Mouse (Mus musculus) Muller cell, postnatal 12 days (primary cell): ENCODE measurements around the gene Ccsap.

Source experiments
- DNase-seq: peaks from one replicate; pipeline ENCODE4 v3.0.0-alpha.2; 2015; ENCODE audit errors: inconsistent ontology term

The Ccsap gene

DNA sequence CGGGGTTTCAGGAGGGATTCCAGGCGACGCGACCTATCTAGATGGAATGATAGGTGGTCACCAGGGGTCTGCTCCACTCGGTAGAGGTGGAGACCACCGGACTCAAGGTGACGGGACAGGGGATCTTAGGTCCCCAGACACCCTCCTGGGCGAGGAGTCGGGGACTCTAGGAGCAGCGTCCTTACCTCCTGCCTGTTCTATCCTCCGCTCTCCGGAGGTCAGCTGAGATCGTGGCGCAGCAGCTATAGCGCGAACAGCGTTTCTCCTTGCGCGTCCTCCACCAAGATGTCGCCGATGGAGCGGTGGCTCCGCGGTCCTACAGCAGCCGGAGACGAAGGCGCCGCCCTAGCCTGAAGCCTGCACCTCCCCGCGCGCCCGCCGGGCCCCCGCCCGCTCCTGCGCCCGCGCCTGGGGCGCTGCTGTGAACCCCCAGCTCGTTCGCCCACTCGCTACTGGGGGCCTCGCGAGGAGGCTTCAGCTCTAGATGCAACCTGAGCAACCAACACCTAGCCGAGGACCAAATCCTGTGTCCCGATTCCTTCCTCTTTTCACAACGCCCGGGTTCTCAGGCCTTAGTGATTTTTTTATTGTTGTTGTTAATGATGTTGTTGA lies at the start of gene Ccsap:
TSS of gene Ccsap (minus strand) at position 562 of the 612 bp plus-strand sequence.
- DNase-seq = no peak

DNA sequence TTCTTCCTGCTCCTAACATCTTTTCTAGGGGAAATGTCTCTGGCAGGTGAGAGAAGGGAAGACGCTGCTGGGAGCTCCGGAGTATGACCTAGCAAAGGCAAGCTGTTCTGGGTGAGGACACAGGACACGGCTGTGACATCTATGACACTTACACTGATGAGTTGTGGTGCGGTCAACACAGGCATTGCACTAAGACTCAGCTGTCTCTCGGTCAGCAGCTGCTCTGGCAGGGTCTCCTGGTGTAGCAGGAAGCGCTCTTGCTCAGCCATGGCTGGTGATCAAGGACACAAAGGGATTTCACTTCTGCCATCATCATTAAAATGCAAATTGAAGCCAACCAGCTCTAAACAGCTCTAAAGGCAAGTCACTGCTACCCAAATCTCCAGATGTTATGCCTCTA lies 47.6 kb upstream of the Ccsap start:
- DNase-seq = no peak

DNA sequence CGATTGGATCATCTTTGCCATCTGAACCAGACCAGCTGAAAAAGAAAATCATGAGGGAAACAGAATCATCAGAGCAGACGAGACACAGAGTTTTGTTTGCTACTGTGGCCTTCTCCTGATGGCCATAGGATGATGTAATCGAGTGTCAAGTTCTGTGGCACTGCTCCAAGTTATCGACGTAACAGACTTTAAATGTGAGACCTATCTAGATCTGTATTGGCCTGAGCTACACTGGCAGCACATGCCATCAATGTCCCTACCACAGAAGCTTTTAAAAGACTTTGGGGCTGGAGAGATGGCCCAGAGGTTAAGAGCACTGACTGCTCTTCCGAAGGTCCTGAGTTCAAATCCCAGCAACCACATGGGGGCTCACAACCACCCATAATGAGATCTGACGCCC lies 42.6 kb upstream of the Ccsap start:
- no peak for DNase-seq

DNA sequence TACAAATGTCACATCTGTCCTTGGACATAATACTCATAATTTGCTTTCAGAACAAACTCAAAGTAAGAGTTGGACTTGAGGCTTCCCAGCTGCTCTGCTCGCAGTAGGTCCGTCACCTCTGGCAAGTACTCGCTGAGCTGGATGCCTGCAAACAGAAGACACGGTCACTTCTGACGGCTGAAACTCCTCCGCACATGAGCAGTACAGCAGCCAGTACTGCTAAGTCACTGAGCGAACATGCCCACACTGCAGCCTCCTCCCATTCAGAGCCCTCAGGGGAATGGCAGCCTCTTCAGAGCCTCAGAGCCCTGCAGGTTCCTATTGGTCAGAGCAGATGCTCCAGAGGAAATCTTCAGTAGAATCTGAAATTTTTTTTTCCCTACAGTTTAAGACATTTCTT lies 39.4 kb upstream of the Ccsap start:
- DNase-seq = no peak

DNA sequence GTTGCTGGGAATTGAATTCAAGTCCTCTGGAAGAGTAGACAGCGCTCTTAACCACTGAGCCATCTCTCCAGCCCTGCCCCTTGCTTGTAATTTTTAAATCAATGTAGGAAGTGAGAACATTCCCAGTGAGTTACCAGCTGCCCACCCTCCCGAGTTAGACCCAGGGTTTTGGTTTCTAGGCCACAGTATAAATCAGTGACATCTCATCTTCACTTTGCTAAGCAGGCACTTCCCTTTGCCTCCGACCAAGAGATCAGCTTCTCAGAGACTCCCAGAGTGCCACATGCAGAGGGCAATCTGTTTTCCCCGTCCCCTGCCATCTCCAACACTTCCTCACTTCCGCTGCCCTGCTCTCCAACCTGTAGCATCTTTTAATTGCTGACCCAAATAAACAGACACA lies 38.6 kb upstream of the Ccsap start:
- DNase-seq = no peak

DNA sequence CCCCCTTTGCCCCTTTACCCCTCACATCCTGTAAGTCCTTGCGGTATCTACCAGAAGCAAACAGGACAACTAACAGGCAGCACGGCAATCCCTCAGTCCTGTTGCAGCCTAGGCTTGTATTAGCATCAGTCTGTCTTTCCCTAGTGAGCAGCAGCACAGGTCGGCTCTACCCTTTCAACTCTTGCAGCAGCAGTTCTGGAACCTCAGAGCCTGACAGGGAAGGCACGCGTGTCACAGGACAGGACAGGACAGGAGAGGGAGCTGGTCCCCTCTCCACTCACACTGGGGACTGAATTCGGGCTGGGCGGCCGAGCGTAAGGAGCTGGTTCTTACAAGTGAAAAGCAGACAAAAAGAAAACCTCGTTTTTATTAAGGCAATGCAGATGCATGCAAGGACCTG lies 36.8 kb upstream of the Ccsap start:
- no peak for DNase-seq

DNA sequence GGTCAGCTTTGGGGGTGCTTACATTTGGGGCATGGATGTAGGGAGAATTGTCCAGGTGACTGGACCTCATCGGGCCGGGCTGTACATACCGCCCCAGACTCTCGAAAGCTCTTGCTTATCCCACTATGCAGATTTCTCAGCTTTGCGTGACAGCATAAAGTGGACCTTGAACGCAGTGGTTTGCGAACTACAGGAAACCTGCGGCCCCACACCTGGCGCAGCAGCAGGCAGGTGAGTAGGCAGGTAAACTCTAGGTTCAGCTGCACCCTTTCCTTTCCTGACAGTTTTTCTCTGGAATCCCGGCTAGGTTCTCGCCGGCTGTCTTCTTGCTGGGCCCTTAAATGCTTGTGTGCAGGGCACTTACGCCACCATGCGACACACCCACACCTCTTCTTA lies 36.4 kb upstream of the Ccsap start:
- no peak for DNase-seq

DNA sequence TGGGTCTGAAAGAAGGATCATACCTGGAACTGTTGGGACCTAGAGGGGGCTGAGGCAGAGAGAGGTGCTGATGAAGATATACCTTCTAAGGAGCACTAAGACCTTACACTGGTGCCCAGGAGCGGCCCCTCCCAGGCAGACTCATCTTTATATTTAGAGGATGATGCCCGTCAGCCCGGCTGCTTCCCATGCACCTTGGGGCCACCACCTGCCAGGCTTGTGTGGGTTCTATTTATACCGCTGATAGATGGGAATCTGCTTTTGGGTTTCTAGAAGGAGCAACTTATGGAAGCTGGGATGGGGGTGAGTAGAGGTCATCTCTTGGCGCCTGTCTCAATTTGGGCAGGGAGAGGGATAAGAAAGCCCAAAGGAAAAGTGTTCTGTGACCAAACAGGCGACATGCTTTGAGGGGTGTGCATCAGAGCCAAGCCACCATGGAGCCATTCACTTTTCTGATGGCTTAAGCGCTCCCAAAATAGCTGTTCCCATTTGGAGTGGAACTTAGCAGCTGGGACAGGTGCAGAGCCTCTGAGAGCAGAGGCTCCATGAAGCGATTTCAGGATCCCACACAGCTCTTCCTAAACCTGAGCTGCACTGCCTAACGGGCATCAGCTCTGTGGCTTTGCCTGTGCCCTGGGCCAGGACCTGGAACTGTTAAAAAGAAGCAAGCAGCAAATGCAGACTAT lies 35.8 kb upstream of the Ccsap start:
- no peak for DNase-seq

DNA sequence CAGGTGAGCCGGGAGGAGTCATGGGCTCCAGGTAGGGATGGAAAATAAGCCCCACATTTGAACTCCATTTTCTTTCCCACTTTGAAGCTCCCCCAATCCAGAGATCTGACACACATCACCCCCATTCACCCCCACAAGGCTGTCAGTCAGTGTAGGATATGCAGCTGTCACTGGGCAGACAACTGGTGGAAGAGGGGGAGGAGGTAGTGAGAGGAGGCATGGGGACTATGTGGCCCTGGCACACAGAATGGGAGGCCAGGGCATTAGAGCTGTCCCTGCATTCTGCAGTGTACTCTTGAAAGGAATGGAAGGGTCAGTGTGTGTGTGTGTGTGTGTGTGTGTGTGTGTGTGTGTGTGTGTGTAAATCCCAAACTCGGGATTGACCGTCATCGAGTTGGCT lies 35.2 kb upstream of the Ccsap start:
- no peak for DNase-seq

DNA sequence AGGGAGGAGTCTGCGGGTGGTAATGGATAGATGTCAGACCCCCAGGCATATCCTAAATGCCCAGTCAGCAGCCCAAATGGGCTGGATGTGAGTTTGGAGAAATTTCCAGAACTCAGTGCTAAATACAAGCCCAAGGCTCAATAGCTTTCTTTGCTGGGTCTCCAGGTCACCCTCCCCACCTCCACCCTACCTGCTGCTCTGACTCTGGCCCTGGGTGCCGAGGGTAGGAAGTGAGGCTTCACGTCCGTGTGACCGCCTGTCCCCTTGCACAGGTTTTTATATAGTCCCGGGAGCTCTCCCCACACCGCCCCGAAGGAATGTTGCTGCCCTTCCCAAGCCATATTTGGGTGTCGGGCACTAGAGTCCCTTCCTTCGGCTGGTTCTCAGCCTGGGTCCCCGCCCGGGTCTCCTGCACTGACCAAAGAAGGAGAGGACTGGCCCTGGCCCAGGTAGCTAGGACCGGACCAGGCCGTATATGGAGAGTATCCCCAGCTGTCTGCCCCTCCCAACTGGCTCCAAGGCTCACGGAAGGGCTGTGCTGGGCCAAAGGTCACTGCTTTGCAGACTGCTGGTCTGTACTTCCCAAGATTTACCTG lies 34.6 kb upstream of the Ccsap start, which contains the start of gene Acta1:
TSS of gene Acta1 (minus strand) at position 250 of the 596 bp plus-strand sequence.
- no peak for DNase-seq

DNA sequence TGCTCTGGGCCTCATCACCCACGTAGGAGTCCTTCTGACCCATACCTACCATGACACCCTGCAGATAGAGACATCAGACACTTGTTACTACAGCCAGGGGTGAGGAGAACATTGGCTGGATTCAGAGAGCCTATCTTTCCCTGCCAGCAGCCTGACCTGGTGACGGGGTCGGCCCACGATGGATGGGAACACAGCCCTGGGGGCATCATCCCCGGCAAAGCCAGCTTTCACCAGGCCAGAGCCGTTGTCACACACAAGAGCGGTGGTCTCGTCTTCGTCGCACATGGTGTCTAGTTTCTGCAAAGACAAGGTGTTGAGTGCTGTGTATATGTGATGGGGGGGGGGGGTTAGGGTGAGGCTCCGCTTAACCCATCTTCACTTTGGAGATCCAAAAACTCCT lies 33.4 kb upstream of the Ccsap start:
- no peak for DNase-seq

DNA sequence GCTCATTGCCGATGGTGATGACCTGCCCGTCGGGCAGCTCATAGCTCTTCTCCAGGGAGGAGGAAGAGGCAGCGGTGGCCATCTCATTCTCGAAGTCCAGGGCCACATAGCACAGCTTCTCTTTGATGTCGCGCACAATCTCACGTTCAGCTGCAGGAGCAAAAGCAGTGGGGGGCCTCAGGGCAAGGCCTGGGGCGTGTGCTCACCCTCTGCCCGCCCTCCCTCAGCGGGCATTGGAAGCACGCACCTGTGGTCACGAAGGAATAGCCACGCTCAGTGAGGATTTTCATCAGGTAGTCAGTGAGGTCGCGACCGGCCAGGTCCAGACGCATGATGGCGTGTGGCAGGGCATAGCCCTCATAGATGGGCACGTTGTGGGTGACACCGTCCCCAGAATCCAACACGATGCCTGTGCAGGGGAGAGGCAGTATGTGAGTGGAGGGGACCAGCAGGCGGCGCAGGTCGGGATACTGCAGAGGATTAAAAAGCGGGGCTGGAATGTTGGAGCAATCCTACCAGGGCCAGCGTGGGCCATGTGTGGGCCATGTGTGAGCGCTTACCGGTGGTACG lies 32.7 kb upstream of the Ccsap start:
- DNase-seq = no peak

DNA sequence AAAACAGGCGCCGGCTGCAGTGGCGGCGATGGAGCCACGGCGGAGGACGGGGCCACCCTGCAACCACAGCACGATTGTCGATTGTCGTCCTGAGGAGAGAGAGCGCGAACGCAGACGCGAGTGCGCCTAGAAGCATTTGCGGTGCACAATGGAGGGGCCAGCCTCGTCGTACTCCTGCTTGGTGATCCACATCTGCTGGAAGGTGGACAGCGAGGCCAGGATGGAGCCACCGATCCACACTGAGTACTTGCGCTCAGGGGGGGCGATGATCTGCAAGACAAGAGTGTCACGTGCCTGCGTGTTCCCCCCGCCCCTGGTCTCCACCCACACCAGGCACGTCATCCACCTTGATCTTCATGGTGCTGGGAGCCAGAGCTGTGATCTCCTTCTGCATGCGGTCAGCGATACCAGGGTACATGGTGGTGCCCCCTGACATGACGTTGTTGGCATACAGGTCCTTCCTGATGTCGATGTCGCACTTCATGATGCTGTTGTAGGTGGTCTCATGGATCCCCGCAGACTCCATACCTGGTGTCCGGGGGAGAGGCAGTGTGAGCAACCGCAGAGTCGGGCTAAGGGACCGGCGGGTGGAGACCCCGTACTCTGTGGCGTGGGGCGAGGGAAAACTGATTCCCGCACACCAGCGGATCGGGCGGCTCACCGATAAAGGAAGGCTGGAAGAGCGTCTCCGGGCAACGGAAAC lies 32.0 kb upstream of the Ccsap start:
- peak; percentile 2 for DNase-seq

DNA sequence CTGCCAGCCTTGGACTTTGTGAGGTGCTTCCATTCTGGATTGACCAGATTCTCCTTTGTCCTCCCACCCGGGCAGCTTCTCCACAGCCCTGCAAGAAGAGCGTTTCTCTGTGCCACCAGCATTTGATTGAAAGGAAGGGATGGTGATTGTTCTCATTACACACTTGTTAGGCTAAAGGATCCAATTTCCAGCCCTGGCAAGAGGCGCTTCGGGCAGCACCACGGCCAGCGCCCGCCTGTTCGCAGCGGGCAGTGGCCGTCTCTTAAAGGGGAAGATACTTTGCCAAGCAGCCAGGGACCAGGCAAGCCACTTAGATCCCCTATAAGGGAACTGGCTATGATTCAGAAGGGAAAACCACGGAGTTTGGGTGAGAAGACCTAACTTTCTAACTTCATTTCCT lies 31.3 kb upstream of the Ccsap start:
- peak; percentile 77 for DNase-seq

DNA sequence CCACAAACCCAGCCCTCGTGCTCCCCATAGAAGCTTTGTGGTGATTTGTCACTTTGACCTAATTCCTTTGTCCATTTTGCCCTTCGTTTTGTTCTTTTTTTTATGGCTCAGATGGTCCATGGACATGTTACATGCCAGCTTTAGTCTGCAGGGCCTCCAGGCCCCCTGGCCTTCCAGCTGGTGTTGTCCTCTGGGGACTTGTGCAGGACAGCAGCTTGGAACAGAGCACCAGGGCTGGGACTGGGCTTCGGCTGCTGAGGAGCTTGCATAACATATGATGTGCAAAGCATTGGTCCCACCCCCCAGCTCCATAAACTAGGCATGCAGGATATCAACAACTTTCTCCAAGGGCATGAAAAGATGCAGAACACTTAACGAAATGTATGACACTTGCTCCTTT lies 29.8 kb upstream of the Ccsap start:
- DNase-seq = no peak

DNA sequence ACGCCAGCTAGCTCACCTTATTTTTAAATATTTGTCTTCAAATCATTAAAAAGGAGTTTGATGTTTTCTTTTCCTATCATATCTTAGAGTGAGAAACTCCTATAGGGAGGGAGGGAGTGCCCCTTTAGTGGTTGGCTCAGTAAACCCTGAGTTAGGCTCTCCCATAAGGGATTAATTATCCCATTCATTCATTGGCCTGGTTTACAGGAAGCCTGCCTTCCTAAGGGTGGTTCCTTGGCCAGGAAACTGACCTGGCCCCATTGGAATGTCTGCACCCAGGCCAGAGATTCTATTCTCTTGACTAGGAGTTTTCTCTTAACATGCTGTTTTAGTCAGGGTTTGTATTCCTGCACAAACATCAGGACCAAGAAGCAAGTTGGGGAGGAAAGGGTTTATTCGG lies 27.9 kb upstream of the Ccsap start:
- no peak for DNase-seq

DNA sequence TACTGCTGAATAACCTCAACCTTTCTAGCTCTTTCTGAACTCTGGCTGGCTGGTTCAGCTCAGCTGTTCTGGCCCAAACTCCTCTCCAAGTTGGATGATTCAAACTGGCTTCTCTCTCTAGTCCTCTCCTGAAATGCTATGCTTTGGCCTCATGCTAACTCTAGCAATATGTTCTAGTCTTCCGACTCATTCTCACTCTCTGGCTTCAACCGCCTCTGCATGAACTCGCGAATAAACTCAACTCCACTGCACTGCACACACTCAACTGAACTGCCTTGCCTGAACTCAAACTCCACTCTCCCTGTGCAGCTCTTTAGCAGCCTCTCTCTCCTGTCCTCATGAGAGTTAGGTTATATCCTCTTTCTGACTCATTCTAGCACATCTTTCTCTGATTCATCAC lies 27.2 kb upstream of the Ccsap start:
- no peak for DNase-seq

DNA sequence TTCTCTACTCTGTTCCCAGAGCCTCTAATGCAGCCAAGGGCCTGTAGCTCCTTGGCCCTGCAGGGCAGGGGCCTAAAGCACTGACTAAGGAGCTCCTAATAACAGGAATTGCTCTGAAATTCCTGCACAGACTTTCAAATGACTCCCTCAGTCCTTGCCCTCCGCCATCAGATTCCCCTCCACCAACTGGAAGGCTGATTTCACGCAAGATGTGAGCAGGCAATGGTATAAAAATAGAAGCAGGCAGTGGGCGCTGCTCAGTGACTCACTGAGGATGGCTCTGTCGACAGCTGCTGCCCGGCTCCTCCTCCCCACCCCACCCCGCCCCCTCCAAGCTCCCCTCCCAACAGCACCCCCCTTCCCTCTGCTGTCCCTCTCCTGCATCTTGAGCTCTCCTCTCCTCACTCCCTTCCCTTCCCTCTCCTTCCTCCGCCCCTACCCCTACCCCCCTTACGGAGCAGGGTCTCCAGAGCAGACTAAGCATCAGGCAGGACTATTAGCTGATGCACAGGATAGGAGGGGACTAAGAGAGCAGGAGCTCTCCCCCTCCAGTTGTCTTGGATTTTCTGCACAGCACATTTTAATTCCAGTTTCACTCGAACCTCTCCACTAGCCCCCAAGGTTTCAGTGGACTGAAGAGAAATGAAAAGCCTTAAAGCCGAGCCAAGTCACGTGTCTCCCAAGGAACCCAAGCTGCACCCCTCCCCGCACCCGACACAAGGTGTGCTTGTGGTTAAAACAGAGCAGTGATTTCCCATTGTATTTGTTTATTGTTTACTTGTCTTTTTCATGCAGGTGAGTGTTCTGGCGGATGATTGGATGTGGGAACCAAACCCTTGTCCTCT lies 24.9 kb upstream of the Ccsap start:
- DNase-seq = peak; percentile 63

DNA sequence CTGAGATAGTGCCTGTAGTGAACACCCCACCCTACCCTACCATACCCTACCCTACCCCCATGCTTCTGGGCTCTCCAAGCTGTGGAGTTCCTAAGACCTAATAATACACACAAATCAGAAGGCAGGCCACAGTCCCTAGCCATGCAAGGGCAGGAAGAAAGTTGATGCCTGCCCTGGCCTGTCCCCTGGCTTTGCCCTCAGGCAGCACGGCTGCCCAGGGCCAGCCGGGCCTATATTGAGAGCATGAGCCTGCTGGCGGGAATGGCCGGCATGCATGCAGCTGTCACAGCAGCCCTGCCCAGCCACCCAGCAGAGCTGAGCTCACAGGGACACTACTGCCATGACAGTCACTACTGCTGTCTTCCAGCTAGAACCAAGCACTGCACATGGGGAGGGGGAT lies 23.1 kb upstream of the Ccsap start:
- DNase-seq = no peak

DNA sequence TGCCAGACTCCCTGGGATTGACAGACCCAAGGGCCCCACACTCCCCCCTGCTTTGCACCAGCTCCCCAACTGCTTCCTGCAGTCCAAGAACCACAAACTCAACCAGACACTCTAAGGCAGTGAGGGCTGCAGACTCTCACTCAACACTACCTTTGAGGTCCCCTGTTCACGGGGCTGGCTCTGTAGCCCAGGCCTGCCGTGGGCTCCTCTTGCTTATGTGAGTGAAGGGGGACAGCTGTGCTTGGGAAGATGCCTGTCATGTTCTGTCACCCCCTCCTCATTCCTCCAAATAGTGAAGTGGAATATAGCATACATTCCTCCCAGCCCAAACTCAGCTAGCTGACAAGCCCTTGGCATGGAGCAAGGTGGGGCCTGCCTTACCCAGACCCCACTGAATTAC lies 22.4 kb upstream of the Ccsap start:
- no peak for DNase-seq

DNA sequence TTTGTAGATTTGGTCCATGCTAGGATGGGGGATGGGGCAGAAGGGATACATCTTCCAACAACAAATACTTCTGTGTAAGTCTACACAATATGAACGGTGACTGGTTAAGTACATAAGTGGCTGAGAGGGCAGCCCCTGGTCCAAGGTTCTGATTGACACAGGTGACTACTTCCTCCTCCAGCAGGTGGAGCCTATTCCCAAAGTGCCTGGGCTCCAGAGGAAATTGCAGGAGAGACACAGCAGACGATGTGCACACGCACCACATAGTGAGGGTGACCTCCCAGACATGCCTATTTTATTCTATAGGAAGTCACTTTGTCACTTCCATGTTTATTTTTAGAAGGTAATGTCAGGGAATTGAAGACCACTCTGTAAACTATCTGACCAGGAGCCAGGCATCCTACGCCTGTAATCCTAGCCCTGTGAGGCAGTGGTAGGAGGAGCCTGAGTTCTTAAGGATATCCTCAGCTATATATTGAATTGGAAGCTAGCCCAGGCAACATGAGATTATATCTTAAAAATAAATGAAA lies 20.9 kb upstream of the Ccsap start:
- DNase-seq = no peak
